Mouse (Mus musculus) layer of hippocampus, adult 2 months (tissue): Measurements from ENCODE around the gene Acot7. TPM values are rescaled to one million over a fixed set of nuclear protein-coding genes. Genes with fewer than 3 reads are reported as not detected.
"Not testable (repeated sequence)": the region's sequence is repeated elsewhere in the genome, so short reads cannot be mapped to it uniquely, and the experiment has no call there.

ENCODE experiments used
- DNase-seq, 2 experiments: peaks; one replicate each; pipeline ENCODE4 v3.0.0; 2022; ENCODE audit warnings: low spot score in 2 of 2
- H3K27ac ChIP-seq: fragments of 200-600 bp; 2 replicates; pipeline ENCODE4 v1.8.1; 2022
- H3K4me3 ChIP-seq: fragments of 200-600 bp; 2 replicates; pipeline ENCODE4 v1.8.1; 2022; ENCODE audit warnings: mild to moderate bottlenecking
- CTCF ChIP-seq: fragments of 200-600 bp; conservative IDR thresholded peaks from 2 replicates; pipeline ENCODE4 v1.8.1; 2022; ENCODE audit warnings: antibody characterized with exemption, mild to moderate bottlenecking, moderate library complexity
- total RNA-seq, 2 experiments: library from RNA; stranded (reverse); gene quantifications; 2 replicates each; pipeline ENCODE4 v1.2.3; 2021

The Acot7 gene
- total RNA-seq, 2 experiments from 2014 or later, result 306 to 335 TPM

DNA sequence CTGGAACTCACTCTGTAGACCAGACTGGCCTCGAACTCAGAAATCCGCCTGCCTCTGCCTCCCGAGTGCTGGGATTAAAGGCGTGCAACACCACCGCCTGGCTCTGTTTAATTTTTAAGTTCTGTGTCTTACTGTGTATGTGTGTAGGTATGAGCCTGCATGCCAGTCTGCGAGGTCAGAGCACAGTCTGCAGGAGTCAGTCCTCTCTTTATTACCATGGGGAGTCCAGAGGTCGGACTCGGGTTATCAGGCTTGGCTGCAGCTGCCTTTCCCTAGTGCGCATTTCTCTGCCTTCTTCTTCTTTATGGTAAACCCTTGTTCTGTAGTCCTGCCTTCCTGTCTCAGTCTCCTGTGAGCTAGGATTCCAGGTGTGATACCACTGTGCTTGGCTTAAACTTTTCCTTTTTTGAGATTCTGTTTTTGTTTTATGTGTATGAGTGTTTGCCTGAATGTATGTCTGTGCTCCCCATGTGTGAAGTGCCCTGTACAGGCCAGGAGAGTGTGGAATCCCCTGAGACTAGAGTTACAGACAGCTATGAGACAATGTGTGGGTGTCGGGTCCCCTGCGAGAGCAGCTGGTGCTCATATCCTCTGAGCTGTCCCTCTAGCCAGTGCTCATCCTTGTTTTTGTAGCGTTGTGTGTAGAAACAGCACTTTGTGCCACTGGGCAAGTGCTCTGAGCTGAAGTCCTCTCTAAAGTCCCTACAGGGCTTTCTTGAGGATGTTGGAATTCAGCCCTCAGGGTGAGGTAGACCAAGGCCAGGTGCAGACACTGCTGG lies 50.0 kb downstream of the Acot7 start:
- no peak for DNase-seq
- peak overlapping the region; percentile 88 for H3K27ac ChIP-seq
- TF ChIP-seq CTCF, result no peak
- no peak overlapping the region for H3K4me3 ChIP-seq

DNA sequence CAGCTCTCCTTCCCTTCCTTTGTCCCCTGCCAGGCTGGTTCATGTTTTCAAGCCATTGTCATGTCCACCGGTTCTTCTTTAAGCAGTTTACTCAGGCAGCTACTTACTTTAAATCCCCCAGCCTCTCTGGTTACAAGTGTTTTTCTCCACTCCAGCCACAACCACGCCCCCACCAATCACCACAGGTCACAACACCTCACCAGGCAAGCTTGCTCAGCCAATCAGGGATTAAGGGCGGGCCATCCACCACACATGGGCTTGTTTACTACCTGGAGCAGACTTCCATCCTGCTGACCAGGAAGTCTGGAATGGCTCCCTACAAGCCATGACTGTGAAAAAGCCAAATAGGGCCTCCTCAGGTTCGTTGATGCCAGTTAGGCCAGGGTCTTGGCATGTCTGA lies 52.4 kb downstream of the Acot7 start:
- H3K27ac ChIP-seq, DNase-seq: not testable (repeated sequence)

DNA sequence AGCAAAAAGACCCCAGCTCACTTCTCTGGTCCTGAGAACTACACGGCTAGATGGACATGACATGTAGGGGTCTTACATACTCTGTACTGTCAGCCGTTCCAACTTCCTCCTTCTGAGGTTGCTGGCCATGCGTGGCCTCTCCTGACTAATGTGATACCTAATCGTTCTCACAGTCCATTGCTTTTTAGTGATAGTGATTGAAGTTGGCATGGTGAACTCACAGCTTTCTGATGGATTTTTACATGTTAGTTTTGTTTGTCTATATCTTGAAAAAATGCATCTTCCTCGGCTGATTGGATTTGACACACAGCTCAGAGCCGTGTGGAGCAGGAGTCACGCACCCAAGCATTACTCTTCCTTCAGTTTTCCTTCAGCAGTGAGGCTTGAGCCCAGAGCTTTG lies 53.4 kb downstream of the Acot7 start:
- no peak overlapping the region for H3K4me3 ChIP-seq
- no peak overlapping the region for H3K27ac ChIP-seq
- DNase-seq, result no peak
- TF ChIP-seq CTCF, result no peak

More for the DNA sequence above, 52.4 kb downstream of the Acot7 start:
- not testable (repeated sequence) for H3K4me3 ChIP-seq

DNA sequence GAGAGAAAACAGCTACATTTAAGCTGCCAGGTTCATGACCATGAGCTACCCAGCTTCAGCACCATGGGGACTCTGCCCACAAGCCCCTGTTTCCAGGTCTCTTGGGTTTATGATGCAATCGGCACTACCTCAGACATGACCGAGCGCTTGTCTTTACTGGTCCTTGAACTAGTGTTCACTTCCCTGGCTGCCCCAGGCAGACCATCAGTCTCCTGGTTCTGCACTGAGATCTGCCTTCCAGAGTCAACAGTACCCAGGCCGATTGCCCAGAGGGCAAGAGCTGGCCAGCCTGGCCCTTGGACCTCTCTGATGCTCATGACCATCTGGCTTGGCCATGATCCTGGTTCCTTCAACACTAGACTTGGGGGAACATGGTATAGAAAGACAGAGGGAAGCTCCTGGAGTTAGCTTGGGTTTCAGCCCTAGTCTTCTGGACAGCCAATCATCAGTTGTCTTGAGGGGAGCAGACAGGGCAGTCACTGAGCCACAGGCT lies 54.5 kb downstream of the Acot7 start:
- no peak overlapping the region for H3K27ac ChIP-seq
- no peak overlapping the region for H3K4me3 ChIP-seq
- DNase-seq, result no peak
- TF ChIP-seq CTCF, result no peak

DNA sequence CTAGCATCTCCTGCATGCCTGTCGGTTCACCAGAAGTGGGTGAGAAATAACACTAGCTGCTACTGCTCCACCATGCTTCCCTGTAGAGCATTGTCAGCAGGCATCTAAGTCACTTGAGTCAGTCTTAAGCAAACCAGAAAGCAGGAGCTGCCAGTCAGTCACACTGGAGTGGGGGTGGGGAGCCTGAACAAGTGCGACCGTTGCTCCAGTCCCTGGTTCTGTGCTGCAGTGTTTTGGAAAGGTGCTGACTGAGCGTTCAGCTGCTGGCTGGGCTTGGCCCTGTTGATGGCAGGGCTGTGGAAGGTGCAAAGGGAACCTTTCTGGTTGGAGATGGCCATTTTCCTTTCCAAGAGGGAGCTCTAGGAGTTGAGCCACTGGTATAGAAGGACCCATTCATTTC lies 62.0 kb downstream of the Acot7 start:
- no peak overlapping the region for H3K4me3 ChIP-seq
- no peak for DNase-seq
- no peak for TF ChIP-seq CTCF
- no peak overlapping the region for H3K27ac ChIP-seq

DNA sequence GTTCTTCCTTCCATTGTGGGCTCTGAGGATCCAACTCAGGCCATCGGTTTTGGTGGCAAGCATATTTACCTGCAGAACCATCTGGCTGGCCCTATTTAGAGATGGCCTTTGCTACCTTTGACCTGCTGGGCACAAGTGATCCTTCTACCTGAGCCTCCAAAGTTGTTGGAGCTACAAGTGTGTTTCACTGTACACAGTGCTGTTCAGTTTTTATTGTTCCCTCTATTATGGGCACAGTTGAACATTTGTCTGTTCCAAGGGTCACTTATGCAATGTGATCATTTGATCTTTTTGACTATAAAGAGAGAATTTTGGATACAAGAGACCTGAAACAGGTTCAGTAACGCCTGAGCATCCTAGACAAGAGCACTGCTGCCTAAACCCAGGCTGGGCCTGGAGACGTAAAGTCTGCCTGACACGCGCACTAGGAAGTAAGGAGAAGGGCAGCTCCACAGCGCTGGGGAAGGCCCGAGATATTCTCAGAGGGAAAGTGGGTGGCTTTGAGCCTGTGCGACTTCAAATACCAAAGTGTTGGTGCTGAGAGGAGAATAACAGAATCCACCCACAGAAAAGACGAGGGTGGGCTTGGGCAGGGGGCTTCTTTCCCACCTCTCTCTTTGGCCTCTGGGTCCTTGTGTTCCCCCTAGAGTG lies 65.4 kb downstream of the Acot7 start:
- Histone ChIP-seq H3K4me3 (no peak overlapping the region), H3K27ac (no peak overlapping the region)
- TF ChIP-seq CTCF, result no peak
- no peak for DNase-seq

DNA sequence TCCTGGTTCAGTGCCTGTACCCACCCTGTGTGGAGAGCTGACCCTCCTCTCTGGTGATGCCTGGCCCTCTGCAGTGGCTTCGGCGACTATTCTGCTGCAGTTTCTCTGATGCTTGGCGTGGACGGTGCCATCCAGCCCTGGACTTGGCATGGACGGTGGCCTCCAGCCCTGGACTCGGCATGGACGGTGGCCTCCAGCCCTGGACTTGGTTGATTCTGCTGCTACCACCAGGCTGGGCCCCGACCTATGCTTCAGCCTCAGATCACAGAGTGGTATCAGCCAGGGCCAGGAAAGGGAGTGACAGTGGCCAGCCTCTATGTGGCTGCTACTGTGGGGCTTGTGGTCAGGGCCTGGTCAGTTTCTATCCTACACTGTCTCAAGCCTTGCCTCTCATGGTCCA lies 66.0 kb downstream of the Acot7 start:
- no peak for DNase-seq
- Histone ChIP-seq H3K4me3 (no peak overlapping the region), H3K27ac (no peak overlapping the region)
- TF ChIP-seq CTCF, result no peak

DNA sequence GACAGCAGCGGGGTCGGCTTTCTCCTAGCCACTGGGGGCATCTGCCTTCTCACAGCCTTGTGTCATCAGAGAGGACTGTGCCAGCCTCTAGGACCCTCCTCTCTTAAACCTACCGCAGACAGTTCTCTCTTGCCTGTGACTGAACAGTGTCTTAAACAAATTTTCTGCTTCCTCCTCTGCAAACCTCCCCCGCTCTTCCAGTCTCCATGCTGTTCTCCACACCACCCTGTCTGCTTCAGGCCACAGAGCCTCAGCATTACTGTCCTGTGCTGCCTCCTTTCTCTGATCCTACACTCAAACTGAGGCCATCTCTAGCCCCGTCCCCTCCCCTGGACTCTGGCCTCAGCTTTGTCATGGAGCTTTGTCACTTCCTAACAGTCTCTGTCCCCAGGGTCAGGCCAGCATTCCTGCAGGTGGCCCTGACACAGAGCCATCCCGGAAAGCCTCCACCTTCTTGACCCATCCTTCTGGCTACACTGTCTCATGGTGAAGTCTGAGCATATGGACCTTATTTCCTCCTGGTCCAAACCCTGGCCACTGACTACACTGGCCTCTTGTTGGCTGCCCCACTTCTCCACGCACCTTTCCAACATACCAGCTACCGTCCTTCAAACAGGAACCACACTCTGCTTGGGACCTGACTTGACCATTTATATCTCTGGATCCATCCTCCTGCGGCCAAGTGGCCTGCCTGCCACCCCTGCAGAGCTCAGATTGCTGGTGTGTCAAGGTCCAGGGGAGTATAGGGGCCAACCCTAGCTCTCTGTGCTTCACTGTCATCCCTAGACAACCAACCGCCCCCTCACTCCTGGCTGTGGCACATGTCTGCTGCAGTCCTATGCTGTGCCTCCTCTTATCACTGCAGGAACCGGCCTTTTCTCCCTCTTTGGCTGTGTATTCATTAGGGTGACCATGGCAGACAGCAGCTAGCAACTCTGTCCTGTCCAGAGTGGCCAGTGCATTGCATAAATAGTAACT lies 66.9 kb downstream of the Acot7 start:
- no peak for TF ChIP-seq CTCF
- peak overlapping the region; percentile 32; the same call in 1 of the 2 replicates for H3K27ac ChIP-seq
- no peak for DNase-seq
- H3K4me3 ChIP-seq, result no peak overlapping the region

DNA sequence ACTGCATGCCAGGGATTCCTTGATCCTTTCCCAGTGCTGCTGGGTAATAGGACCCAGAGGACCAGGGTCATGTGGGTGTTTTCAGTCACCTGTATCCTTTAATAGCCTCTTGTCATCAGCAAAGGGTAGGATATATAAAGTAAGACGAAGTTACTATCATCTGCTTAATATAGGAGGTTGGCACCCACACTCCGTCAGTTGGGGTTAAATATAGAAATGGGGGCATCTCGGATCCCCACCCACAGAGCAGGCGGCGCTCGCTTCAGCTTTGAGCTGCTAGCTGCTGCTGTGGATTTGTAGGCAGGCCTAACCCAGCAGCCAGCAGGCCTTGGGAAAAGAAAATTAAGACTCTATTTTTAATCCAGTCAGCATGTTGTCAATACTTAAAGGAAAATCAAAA lies 68.1 kb downstream of the Acot7 start:
- H3K27ac ChIP-seq, result 0 out of 2 replicates have a peak overlapping the region, but pooled peaks have one; percentile 25
- no peak overlapping the region for H3K4me3 ChIP-seq
- DNase-seq, result peak; percentile 76
- TF ChIP-seq CTCF, result no peak

DNA sequence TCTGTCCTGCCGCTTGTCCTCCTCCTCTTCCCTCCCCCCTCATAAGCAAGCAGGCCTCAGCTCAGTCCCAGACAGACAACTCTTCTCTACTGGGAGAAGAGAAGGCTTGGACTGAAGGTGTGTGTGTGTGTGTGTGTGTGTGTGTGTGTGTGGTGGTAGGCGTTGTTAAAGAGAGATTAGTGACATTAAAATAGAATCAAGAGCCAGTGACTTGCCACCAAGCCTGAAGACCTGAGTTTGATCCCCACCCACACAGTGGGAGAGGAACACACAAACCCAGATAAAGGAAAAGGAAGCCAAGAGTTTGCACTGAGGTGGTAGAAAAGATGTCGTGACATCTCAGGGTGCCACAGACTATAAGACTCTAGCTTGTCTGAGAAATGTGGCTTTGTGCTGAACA lies 69.3 kb downstream of the Acot7 start:
- DNase-seq, result no peak
- Histone ChIP-seq H3K4me3 (no peak overlapping the region), H3K27ac (peak overlapping the region; percentile 46; the same call in 1 of the 2 replicates)
- no peak for TF ChIP-seq CTCF

DNA sequence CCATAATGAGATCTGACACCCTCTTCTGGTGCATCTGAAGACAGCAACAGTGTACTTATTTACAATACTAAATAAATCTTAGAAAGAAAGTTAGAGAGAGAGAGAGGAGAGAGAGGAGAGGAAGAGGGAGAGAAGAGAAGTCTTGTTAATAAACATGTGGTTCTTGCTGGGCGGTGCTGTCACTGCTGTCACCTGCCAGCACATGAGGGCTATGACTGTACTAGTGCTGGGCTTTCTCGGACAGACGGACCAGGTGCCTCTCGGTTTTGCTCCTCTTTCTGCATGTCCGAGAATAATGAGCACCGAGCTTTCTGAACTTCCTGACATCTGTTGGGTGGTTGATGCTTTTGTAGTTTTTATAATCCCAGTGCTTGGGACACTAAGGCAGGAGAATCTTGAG lies 72.7 kb downstream of the Acot7 start:
- no peak overlapping the region for H3K27ac ChIP-seq
- DNase-seq, result no peak
- no peak; the same call in 1 of the 2 replicates for TF ChIP-seq CTCF
- no peak overlapping the region for H3K4me3 ChIP-seq

DNA sequence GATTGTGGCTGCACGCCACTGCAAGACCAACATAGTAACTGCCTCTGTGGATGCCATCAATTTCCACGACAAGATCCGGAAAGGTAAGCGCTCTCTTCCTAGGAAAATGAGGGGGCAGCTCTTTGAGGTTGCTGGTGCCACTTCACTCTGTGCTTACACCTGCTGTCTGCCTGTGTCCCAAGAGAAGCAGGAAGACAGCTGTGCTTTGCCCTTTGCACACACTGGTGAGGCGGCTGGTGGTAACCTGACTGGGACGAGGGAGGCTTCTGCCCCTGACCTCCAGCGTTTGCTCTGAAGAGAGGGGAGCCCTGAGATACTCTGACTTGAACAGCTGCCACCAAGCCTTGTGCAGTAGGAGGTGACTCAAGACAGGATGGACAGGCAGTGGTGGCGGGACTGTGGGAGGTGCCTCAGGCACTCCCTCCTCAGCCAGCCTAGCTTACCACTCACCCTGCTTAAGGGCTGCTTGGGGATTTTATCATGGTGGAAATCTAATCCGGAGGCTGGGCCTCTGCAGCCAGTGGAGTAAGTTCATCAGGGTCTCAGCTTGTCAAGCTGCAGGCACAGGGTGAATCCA lies 75.3 kb downstream of the Acot7 start:
- no peak for TF ChIP-seq CTCF
- DNase-seq, result no peak

More for the DNA sequence above, 75.3 kb downstream of the Acot7 start:
- Histone ChIP-seq H3K27ac (no peak overlapping the region), H3K4me3 (no peak overlapping the region)
